Mouse (Mus musculus) telencephalon, adult 2 months (tissue): ENCODE measurements at regions not wholly inside any gene's neighbourhood (a gene's known extent, or its start where the extent isn't known, plus 50 kb on each side); places are given as distances from the start of the nearest gene placed in this dataset.
A peak's percentile ranks its signal among the peaks of the same experiment; 100 is the strongest.

Source experiments
- DNase-seq: peaks from one replicate; pipeline ENCODE4 v3.0.0-alpha.2; 2011; ENCODE audit warnings: low read depth, low spot score

GRCm38 (mm10) chr2:21267149-21267761 is 61.7 kb downstream of the Thnsl1 start:
- no peak for DNase-seq

- DNase-seq = no peak
Measured at GRCm38 (mm10) chr2:21269989-21270846, 64.7 kb downstream of the Thnsl1 start.

GRCm38 (mm10) chr2:21273416-21273815 is 67.9 kb downstream of the Thnsl1 start:
- no peak for DNase-seq

DNA sequence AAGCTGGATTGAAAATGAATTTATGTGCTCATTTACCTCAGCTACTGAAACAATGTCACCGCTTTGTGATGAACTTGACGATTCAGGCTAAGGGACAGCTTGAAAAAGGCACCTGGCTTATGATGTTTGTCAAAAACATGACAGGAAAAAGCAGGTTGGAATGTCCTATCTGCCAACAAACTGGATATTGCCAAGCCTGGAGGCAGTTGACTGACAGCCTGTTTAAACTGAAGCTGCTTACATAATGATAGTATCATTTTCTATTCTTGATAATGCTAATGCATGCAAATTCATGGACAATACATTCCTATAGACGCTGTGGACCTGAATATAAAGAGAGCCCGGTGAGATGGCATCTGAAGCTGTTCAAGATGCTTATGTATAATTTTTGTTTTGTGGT is 69.8 kb downstream of the Thnsl1 start:
- DNase-seq = no peak

GRCm38 (mm10) chr2:21280794-21281420 is 75.4 kb downstream of the Thnsl1 start:
- no peak for DNase-seq

DNA sequence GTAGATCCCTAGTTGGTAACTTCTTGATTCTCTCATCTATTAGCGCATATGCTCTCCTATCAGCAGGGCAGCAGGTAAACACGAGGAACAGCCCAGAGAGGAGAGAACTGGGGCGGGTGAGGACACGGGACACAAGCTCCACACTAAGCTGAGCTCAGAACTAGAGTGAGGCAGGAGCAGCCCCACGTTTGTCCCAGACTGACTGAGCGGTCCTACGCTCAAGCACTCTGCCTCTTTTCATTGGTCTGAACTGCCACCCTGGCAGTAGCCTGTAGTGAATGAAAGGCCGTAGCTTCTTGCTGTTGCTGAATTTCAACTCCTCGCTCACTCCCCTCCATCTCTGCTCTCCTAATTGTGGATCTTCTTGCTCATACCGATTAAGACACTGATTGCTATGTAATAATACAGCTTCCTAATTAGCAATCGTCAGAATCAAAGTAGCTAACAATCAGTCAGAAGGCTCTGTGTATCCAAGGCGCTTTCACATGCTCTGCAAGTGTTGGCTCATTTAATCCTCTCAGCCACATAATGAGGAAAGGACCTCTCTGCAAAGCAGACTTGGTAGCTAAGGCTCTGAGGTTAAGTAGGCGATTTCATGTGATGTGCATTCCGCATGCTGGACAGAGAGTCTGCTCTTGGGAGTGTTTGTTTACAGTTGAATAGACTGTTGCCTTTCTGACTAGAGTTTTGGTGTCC is 77.1 kb downstream of the Thnsl1 start:
- no peak for DNase-seq

GRCm38 (mm10) chr2:21284881-21285280 is 79.4 kb downstream of the Thnsl1 start:
- DNase-seq = no peak

DNA sequence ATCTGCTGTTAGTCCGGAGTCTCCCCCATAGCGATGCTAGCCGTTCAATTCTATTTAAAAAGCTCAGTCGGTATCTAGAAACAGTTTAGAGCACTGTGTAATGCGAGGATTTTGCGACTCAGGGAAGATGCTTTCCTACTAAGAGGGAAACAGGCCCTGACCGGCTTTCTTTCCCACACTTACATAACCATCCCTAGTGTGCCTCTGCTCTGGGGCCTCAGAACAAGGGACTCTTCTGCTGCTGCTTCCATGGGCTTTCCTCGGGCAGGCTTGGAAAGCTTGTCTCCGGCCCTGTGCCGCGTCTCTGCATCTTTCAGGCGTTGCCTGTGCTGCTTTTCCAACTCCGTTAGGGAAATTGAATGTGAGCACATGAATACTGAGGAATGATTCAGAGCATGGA is 79.6 kb upstream of the Gpr158 start:
- DNase-seq = no peak

DNA sequence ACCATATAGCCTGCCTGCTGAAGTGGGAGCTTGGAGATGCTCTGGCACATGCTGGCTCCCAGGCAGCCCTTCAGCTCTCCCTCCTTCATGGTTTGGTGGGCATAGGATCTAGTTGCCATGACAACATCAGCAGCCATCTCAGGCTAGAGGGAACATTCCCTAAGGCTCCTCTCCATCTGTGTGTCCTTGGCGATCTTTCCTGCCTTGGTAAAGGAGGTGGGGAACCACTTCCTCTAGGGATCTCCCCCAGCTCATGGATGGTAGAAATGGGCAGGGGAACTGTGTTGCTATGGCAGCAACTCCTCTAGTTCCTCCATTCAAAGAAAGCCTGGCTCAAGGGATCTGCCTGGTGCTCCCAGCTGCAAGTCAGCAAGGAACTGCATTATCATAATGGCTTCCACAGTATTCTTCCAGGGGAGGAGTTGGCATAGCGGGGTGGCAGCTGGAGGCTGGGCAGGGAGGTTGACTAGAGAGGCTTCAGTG is 74.6 kb upstream of the Gpr158 start:
- DNase-seq = peak; percentile 53

- DNase-seq = no peak
Measured at GRCm38 (mm10) chr2:21294002-21294401, 73.3 kb upstream of the Gpr158 start.

- no peak for DNase-seq
Measured at GRCm38 (mm10) chr2:21299681-21300080, 67.7 kb upstream of the Gpr158 start.
